Comparison of ENCODE assay signal across 14 mouse cellular contexts in genomic region chr1:163305956-163306355, GRCm38 (mm10). TPM values are rescaled to one million over a fixed set of nuclear protein-coding genes. Genes with fewer than 3 reads are reported as not detected.
DNase-seq lines count a peak whose midpoint lies in the region; ATAC-seq and TF ChIP-seq lines count a peak whose summit lies in the region.
"Had no signal": no experiment of that assay in that cellular context is flagged by ENCODE, and none has a peak within 500 bp of the region (broad histone marks: within the 10 kb centered on the region; RNA-seq: fewer than 3 reads in every experiment).

No protein-coding gene starts in this region.

- no peak for DNase-seq in left cerebral cortex, adult 2 months (ENCODE audit: extremely low spot score in 1 of 2, low spot score in 2 of 2)
- no peak for DNase-seq in left cerebral cortex, postnatal 14 days (ENCODE audit: low spot score in 2 of 2)
- DNase-seq in adipocyte (ENCODE audit: low spot score), result peak; percentile 55
- no peak for DNase-seq in thymus, adult 18-20 months
- DNase-seq: B cell, adult 2 months; liver, embryonic 13.5 days had no signal

- WGBS in forebrain, embryonic 13.5 days, result 55% methylated on average over 1 of the region's 1 CpGs
- 56% methylated on average over 1 of the region's 1 CpGs for WGBS in forebrain, embryonic 15.5 days
- 30% methylated on average over 1 of the region's 1 CpGs for WGBS in limb, embryonic 12.5 days

- intact Hi-C loops in left cerebral cortex, adult 2 months (cut with DNase I), result no loop called here
- intact Hi-C loops in left cerebral cortex, postnatal 14 days (cut with DNase I), result loop anchor here (5.0 kb wide), 1 partner anchor 154 kb away; no protein-coding TSS in a partner anchor

- no peaks in the 10 kb centered on the region for H3K36me3 ChIP-seq in forebrain, embryonic 13.5 days (ENCODE audit: poor library complexity, severe bottlenecking)
- no peaks in the 10 kb centered on the region for H3K36me3 ChIP-seq in forebrain, embryonic 15.5 days
- peaks cover 36% of the 10 kb centered on the region; the same call in 1 of the 2 replicates for H3K36me3 ChIP-seq in limb, embryonic 12.5 days
- H3K36me3 ChIP-seq: hindbrain, embryonic 15.5 days; kidney, embryonic 15.5 days; liver, embryonic 13.5 days had no signal

- H3K4me2 ChIP-seq in forebrain, embryonic 13.5 days, result no peak overlapping the region
- H3K4me2 ChIP-seq in forebrain, embryonic 15.5 days (replicated peaks), result no peak overlapping the region
- peak overlapping the region; percentile 83 for H3K4me2 ChIP-seq in limb, embryonic 12.5 days
- H3K4me2 ChIP-seq: hindbrain, embryonic 15.5 days; kidney, embryonic 15.5 days; liver, embryonic 13.5 days had no signal

- H3K4me3 ChIP-seq in forebrain, embryonic 13.5 days, result no peak overlapping the region
- H3K4me3 ChIP-seq in forebrain, embryonic 15.5 days, result no peak overlapping the region
- no peak overlapping the region for H3K4me3 ChIP-seq in left cerebral cortex, adult 2 months
- H3K4me3 ChIP-seq in limb, embryonic 12.5 days (replicated peaks), result peak overlapping the region; percentile 95
- H3K4me3 ChIP-seq: hindbrain, embryonic 15.5 days; kidney, embryonic 15.5 days; liver, embryonic 13.5 days; megakaryocyte, embryonic 14.5 days had no signal

- TF ChIP-seq CTCF in left cerebral cortex, adult 2 months (IDR thresholded peaks at IDR 0.05), result peak; percentile 25

- no peak overlapping the region for H3K27ac ChIP-seq in forebrain, embryonic 13.5 days
- no peak overlapping the region for H3K27ac ChIP-seq in forebrain, embryonic 15.5 days (replicated peaks)
- no peak overlapping the region for H3K27ac ChIP-seq in left cerebral cortex, adult 2 months
- H3K27ac ChIP-seq in limb, embryonic 12.5 days, result peak overlapping the region; percentile 100
- H3K27ac ChIP-seq: hindbrain, embryonic 15.5 days; kidney, embryonic 15.5 days; liver, embryonic 13.5 days had no signal

- no peak overlapping the region for H3K9ac ChIP-seq in forebrain, embryonic 13.5 days
- H3K9ac ChIP-seq in forebrain, embryonic 15.5 days (replicated peaks), result no peak overlapping the region
- H3K9ac ChIP-seq in limb, embryonic 12.5 days (replicated peaks), result peak overlapping the region; percentile 100
- H3K9ac ChIP-seq: hindbrain, embryonic 15.5 days; kidney, embryonic 15.5 days; liver, embryonic 13.5 days had no signal

- peaks cover 29% of the 10 kb centered on the region; the same call in 1 of the 2 replicates for H3K4me1 ChIP-seq in forebrain, embryonic 13.5 days
- peaks cover 8% of the 10 kb centered on the region; the same call in 1 of the 2 replicates for H3K4me1 ChIP-seq in forebrain, embryonic 15.5 days
- peaks cover 70% of the 10 kb centered on the region for H3K4me1 ChIP-seq in limb, embryonic 12.5 days (replicated peaks)
- H3K4me1 ChIP-seq: liver, embryonic 13.5 days had no signal

- no peaks in the 10 kb centered on the region for H3K9me3 ChIP-seq in forebrain, embryonic 13.5 days (replicated peaks)
- no peaks in the 10 kb centered on the region for H3K9me3 ChIP-seq in forebrain, embryonic 15.5 days
- H3K9me3 ChIP-seq in limb, embryonic 12.5 days, result no peaks in the 10 kb centered on the region
- H3K9me3 ChIP-seq: hindbrain, embryonic 15.5 days; kidney, embryonic 15.5 days; liver, embryonic 13.5 days; megakaryocyte, embryonic 14.5 days had no signal

- ATAC-seq in forebrain, embryonic 13.5 days, result peak; percentile 44; the same call in 1 of the 2 replicates
- ATAC-seq in forebrain, embryonic 15.5 days (replicated peaks), result no peak
- ATAC-seq in limb, embryonic 12.5 days (ENCODE audit: insufficient number of reproducible peaks, insufficient read depth, low FRiP score, low TSS enrichment, low read depth), result no peak
- ATAC-seq in monocyte, adult 5-6 weeks (replicated peaks; ENCODE audit: insufficient number of reproducible peaks, low FRiP score, low TSS enrichment, poor library complexity, severe bottlenecking), result no peak

- peaks cover 32% of the 10 kb centered on the region for H3K27me3 ChIP-seq in forebrain, embryonic 13.5 days
- peaks cover 19% of the 10 kb centered on the region; the same call in 1 of the 2 replicates for H3K27me3 ChIP-seq in forebrain, embryonic 15.5 days
- no peaks in the 10 kb centered on the region for H3K27me3 ChIP-seq in limb, embryonic 12.5 days

RNA-seq across cellular contexts. Expression of gene Prrx1, which starts 7.6 kb away (rescaled TPM):
- polyA plus RNA-seq in forebrain, embryonic 13.5 days (2015; fragmentation: Nextera tagmentation; extraction: Ambion mirVana), result 8.6 and 9.1 TPM in 2 replicates
- 3.7 and 4.0 TPM in 2 replicates for polyA plus RNA-seq in forebrain, embryonic 15.5 days (2015; fragmentation: Nextera tagmentation; extraction: Ambion mirVana)
- total RNA-seq in left cerebral cortex, adult 2 months (2021), result 1 to 10 TPM; 4.4 to 6.1 TPM
- 1 to 10 TPM; 5.8 to 6.5 TPM for total RNA-seq in left cerebral cortex, postnatal 14 days (2021)
- 194 and 204 TPM in 2 replicates for polyA plus RNA-seq in limb, embryonic 12.5 days (2016; fragmentation: Nextera tagmentation; extraction: Ambion mirVana)
- total RNA-seq in monocyte, adult 5-6 weeks (2017), result 0.10 TPM in 1 of 3 replicates, not detected in the others
- total RNA-seq: common myeloid progenitor, adult 5-6 weeks had no signal
